Mouse (Mus musculus) kidney, adult 2 months (tissue): ENCODE measurements around the gene Inf2.

ENCODE experiments used
- CTCF ChIP-seq: fragments of 200-500 bp; conservative IDR thresholded peaks from 2 replicates; pipeline ENCODE4 v1.5.1; 2011; ENCODE audit warnings: low read depth, mild to moderate bottlenecking, control low read depth, low read length, moderate library complexity, mixed read lengths; ENCODE audit not compliant: insufficient read depth, insufficient read length
- POLR2A ChIP-seq: fragments of 200-500 bp; IDR thresholded peaks from one replicate; pipeline ENCODE4 v1.6.1; 2011; ENCODE audit warnings: low read depth, low read length, control low read depth

GRCm38 (mm10) chr12:112633686-112634085 is 45.1 kb downstream of the Inf2 start:
- no peak for TF ChIP-seq POLR2A
- TF ChIP-seq CTCF = no peak; the same call in 1 of the 2 replicates
